Mouse (Mus musculus): ENCODE results near the gene Ptpn14.

Ptpn14 gene

DNA sequence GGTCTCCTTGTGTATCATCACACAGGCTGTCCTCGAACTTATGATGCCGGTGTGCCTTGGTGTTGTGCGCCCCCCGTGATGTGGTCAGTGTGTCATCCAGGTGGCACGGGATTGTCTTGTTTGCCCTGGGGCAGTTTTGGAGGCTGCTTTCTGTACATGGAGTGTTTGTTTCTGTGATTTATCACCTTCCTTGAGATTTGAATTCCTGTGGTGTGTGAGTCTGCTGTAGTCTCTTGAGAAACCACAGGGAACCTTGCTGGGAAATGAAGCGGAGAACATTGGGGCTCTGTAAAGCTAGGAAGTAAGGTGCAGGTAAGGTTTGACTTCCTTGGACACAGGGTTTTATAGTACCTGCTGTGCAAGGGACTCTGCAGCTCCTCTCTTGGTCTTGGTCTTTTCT lies 49.1 kb downstream of the Ptpn14 start:
- DNase-seq = no peak

DNA sequence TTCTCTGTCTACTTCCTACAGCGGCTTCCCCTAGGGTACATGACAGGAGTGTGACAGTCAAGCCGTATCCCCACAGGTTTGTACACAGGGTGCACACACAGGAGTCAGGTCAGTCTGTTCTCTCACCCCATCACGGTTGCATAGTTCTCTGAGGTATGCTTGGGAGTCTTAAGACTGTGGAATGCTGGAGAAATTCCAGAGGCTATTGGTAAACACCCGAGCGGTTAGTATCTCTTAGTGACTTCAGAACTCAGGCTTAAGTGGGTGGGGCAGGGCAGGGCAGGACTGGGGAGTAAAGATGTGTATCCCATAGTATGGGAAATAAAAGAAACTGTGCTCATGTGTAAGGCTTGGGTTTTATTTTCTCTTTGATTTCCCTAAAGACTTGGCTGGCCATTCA lies 50.3 kb downstream of the Ptpn14 start:
- DNase-seq = no peak

DNA sequence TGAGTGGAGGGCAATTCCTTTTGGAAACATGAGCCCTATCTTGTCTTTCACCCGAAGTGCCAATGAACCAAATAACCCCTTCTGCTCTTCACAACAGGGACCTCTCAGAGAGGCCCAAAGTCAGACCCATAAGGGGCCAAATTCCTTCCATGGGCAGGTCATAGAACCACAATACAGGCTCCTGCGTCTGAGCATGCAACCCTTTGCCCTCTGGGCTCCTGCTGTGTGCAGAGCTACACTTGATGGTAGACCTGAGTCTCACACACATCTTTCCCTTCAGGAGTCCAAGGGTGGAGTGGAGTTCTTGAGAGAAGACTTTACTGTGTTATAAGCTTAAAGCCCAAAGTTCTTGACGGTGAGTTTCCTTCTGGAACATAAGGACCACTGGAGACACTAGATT lies 51.2 kb downstream of the Ptpn14 start:
- no peak for DNase-seq

DNA sequence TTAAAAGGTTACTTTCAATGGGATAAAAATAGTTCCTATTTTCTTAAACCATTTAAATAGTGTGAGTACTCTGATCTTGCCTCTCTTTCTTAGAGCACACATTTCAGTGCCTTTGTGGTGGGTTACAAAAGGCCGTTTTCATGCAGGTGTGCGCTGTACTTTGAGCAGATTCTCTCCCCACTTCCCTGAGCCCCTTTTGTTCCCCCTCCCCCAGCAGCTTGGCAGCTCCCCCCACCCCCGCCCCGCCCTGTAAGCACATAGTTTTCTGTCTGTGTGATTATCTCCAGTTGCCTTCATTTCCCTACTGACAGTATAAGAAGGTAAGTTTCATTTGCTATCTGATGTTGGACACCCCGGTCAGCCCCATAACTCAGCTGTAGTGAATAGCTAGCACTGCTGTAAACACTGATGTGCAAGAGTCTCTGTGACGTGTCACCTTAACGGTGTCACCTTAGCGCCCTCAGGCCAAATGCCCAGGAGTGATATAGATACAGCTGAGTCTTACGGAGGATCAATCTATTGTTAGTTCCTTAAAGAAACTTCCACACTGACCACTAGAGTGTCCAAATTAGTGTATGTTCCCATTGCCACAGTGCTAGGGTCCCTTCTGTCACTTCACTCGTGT lies 53.8 kb downstream of the Ptpn14 start:
- DNase-seq = no peak

DNA sequence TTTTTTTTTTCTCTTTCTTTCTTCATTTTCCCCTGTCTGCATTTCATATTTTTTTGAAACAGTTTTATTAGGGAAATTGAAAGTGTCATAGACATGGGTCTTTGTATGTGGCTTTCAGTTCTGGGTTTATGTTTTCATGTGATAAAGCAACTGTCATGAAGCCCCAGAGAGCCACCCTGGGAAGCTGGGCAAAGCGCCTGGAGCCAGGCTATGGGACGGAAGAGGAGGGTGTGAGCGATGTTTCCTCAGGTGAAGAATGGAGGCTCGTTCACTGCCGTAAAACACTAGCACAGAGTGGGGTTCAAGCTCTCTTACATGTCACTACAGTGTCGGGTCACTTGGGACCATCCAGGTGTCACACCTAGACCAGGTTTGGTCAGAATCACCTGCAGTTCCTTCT lies 54.6 kb downstream of the Ptpn14 start:
- no peak for DNase-seq

DNA sequence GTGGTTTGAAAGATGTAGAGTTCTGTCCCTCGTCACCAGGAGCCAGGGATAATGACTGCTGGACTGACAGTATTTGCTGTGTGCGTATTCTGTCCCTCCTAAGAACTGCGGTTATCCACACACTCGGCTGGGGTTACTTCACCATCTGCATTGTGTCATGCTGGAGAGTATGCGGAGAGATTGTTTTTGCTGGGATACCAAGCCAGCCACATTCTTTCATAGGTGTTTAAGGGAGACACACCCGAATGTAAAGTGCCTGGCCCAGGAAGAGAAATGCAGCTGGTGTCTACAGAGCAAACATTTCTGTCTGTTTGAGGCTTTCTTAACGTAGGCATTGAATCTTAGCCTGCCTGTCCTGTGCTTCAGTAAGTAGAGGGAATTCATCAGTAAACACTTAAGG lies 56.4 kb downstream of the Ptpn14 start:
- DNase-seq = no peak

DNA sequence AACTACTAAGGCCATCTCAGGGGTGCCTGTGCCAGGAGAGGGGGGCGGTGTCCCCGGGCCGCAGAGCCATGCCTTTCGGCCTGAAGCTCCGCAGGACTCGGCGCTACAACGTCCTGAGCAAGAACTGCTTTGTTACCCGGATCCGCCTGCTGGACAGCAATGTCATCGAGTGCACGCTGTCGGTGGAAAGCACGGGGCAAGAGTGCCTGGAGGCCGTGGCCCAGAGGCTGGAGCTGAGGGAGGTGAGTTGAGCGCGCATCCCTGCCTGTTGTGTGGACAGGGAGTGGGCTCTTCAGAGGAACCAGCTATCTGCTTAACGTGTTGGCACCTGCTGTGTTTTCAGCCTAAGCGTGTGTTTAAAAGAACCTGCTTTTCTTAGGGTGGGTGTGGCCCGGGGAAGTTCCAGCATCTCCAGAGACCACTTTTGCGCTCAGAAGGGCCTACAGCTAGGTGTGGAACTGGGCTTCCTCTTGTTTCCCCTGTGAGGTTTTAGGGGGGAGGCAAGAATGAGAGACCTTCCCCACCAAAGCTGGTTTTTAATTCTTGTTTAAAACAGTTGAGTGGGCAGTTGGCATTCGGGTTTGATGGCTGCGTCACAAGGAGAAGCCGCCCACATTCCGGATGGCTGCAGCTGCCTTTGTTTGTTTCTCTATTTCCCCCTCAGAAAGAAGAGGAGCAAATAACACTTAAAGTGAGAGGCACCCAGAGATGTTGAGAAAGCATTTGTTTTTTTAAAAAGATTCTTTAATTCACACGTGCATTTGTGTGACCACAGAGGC lies 58.8 kb downstream of the Ptpn14 start:
- no peak for DNase-seq

DNA sequence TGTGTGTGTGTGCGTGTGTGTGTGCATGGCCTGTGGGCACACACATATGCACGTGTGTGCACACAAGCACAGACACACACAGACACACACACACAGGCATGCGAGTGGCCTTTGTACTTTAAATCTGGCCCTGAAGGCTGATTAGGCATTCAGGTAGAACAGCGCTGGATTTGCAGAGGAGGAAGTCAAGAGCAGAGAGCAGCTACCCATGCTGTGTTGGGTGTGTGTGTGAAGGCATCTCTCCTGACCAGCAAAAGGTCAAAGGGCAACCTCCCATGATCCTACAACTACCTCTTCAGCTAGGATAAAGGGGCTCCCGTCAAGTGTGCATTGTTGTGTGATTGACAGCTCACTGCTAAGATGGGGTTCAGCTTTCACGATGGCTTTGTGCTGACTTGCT lies 61.5 kb downstream of the Ptpn14 start:
- no peak for DNase-seq

DNA sequence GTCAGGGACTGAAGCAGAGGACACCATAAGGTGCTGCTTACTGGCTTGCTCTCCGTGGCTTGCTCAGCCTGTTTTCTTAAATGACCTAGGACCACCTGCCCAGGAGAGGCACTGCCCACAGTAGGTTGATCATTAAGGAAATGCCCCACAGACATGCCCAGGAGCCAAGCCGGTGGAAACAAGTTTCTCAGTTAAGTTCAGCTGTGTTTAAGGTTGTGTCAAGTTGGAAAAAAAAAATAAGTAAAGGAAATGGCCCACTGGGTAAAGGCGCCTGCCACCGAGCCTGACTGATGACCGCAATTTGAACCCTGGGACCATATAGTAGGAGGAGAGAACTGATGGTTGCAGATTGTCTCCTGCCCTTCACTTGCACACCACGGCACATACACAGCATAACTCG lies 62.6 kb downstream of the Ptpn14 start:
- no peak for DNase-seq

DNA sequence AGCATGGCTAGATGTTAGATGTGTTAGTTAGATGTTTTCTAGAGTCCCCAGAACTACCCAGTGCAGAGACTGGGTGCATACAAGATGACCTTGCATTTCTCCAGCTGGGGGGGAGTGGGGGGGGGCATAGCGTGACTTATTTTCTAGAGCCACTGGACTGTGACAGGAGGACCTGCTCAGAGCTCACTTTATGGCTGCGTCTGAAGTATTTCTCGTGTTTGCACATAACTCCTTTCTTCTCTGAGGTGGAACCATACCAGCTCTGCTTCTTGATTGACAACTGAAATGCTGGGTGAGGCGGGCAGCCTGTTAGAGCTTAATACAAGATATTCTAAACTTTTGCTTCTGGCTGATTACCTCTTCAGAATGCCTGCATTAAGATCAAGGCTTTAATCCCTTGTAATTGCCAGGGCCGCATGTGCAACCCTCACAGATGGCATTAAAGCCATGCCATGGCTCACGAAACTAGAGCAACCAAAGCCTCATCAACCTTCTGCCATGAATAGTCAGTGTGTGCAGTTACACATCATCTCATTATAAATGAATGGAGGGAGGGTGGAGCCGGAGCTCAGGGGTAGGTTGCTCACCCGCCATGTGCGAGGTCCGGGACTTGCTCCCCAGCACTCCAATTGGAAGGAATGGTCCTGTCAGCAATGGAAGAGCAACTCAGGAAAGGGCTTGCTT lies 63.6 kb downstream of the Ptpn14 start:
- no peak for DNase-seq

DNA sequence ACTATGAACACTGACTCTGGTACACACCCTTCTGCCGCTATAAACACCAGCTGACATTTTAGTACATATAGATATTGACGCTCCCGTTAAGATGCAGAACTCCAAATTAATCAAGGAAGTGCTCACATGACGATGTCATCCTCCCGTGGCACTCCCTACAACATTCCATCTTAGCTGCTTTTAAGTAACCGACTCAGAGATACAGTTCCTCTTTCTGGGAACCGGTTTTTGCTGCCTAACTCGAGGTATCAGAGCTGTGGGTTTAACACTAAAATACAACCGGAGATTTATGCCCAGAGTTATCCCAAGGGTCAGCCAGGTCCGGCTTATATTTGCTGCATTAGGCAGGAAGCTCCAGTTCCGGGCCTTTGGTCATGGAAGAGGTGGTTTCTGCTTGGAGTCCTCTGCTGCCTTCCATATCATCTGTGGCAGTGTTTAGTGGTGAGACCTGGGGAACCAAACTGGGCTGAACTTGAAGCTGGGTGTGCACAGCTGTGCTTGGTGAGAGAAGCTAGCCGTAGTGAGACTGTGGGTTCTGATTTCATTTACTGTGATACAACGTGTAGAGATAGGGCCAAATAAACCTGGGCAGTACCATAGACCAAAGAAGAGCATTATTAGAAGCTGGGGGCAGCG lies 64.6 kb downstream of the Ptpn14 start:
- DNase-seq = no peak

DNA sequence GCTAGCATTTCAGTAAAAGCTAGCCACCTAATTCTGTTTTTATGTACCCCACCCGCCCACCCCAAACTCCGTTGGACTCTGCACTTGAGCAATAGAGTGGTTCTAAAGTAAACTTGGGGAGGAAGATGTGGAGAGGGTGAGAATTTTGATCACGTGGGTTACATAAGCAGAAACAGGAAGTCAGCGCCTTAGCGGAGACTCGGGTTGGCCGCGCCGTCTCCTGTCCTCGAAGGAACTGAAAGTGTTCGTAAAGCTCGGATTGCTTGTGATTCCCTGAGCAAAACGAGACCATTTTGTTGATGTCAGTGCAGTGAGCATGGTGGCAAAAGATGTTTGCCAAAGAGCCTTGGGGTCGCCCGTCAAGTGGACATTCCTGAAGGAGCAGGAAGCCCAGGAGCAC lies 70.9 kb downstream of the Ptpn14 start:
- no peak for DNase-seq

DNA sequence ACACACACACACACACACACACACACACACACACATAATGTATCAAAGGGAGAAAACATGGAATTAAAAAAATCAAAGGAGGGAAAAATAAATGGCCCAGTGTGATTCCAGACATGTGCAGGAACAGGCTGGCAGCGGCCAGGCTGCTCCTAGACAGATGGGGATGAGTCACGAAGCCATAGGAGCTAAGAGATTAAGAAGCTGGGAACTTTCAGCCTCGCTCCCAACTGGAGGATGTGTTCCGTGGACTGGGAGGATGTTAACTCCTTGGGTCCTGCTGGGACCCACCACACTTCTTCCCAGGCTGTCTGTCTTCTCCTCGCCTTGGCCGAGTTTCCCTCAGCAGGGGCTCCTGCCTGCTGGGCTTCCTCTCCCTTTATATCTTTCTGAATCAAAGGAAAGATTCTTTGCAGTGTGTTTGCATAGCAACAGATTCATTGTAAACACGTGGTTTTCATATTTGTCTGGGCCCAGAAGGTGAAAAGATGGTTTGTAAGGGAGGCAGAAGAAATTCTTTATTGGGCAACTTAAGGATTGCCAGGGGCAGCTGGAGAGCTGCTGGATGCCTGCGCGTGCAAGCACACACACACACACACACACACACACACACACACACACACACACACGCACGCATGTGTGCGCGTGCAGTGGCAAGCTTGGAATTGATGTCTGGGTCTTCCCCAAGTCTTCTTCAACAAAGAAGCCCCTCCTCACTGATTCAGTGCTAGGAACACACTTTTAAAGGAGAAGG lies 72.3 kb downstream of the Ptpn14 start:
- DNase-seq = no peak

DNA sequence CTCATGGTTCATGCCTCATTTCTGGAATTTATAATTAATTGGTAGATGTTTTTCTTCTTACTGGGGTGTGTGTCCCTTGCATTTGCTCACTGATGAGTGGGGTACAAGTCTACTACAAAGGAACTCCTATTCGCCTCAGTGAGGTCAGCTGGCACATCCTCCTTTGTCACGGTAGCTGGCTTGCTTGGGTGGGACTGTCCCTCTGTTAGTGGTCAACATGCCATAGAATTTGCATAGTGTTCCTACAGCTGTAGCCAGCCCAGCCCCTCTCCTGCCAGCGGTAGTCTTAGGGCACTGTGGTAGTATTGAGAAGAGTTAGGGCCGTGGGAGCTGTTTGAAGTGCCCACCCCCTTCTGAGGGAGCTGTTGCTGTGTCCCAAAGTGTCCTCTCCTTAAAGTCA lies 73.2 kb downstream of the Ptpn14 start:
- no peak for DNase-seq

DNA sequence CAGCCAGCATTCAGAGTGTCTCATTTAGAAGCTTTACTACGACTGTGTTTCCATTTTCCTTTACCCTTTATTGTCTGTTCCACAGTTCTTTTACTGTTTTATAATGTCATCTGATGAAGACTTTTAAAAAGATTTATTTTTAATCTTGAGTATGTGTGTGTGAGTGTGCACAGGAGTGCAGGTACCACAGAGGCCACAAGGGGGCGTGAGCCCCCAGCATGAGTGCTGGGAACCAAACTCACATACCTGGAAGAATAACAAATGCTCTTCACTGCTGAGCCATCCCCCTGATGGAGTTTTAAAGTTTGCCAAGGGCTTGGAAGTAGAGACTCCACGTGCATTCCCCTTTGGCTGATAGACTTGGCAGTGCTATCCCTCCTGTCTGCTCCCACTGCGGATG lies 74.5 kb downstream of the Ptpn14 start:
- no peak for DNase-seq

DNA sequence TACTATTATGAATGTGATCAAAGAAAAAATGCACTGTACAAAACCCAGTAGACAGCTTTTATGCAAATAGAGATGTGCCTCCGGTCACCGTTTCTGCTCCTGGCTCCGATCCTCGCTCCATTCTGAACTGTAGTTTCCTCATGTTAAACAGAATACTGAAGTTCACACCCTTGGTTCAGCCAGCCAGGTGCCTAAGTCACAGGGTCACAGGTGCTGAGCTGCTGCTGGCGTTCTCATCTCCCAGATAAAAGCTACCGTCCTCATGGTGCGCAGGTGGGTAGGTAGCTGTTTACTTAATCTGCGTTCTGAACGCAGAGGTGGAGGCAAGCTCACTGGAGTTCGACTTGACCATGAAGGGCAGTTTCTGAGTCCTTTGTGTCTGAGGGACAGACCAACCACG lies 75.7 kb downstream of the Ptpn14 start:
- no peak for DNase-seq

DNA sequence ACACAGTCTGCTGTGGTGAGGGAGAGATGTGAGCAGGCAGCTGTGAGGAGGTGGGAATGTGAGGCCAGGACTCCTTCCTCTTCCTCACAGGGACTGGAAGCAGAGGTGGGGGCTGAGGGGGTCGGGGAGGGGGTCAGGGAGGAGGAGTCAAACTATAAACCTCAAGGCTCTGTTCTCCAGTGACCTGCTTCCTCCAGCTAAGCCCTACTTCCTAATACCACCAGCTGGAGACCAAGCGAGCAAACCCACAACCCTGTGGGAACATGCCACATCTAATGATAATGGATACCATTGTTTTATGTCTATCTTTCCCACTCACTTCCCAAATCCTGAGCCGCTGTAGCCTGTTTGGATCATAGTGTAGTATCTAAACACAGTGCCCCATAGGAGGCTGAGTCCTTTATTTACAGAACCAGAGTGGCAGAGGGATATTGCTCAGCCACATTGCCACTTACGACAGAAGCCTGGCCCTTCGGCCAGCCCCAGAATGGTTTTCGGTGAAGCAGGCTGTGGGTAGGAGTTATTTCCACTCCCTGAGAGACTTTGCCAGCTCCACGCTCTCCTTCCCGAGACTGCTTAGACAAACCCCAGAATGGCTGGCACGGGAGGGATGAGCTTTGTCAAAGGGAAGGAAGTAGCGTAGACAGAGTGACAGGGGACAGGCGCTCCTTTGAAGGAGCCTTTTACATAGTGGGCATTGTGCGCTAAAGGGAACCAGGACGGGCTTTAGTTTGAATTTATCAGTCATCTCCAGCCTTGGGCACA lies 78.6 kb downstream of the Ptpn14 start:
- no peak for DNase-seq

DNA sequence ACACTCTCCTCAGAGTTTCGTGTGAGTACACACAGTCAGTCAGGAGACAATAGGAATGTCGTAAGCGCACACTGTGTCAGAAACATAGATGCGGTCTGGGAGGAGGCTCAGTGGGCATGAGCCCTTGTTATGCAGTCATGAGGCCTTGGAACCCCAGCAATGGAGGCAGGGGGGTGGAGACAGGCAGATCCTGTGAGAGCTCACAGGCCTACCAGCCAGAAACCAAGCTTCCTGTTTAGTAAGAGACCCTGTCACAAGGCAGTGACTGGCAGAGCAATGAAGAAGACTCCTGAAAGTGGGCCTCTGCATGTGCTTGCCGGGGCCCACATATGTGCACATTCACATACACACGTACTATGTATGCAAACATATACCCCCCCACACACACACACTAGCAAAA lies 79.9 kb downstream of the Ptpn14 start:
- no peak for DNase-seq

DNA sequence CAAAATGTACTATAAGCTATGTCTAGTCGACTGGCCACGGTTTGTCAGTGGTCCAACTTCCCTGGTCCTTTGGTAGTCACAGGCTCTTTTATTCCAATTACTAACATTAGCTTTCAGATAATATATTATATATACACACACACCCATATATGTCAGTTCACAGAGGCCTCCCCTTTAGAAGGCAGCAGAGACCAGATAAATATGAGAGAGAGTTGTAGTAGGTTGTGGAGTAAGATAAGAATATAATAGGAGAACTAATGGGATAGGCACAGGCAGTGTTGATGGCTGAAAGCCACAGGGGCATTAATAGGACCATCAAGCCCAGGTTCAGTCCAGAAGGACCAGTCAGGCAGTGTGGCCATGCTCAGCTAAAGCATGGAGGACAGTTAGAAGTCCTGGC lies 80.4 kb downstream of the Ptpn14 start:
- DNase-seq = no peak

DNA sequence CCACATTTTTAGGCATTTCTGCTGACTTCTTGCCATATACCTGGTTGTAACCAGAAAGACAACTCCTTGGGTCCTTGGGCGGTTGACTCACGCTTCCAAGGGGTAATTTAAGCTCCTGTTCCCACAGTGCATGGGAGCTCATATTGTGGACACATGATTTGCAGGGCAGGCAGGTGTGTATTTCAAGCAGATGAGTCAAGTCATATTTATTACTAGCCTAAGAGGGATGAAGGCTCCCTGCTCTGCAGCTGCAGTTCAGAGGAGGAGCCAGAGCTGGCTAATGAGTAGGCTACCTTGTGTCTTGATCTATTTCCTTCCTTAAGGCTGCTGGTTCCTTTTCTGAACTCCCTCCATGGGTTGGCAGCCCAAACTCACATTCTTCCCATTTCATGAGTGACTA lies 83.7 kb downstream of the Ptpn14 start:
- no peak for DNase-seq

DNA sequence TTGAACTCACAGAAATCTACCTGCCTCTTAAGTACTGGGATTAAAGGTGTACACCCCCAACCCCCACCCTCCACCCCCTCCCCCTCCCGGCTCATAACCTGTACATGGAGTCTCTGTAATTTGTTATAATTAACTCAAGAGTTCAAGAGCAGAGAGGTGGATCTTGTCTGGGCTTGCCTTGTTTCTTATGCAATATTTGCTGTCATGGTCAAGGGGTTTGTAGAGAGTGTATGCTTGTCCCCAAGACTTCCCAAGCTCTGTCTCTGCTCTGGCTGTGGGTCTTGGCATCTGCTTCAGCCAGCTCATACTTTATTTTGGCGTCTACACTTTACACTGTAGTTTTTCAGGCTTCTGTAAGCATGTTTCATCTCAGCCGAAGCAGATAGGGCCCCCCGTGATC lies 86.3 kb downstream of the Ptpn14 start:
- DNase-seq = no peak

DNA sequence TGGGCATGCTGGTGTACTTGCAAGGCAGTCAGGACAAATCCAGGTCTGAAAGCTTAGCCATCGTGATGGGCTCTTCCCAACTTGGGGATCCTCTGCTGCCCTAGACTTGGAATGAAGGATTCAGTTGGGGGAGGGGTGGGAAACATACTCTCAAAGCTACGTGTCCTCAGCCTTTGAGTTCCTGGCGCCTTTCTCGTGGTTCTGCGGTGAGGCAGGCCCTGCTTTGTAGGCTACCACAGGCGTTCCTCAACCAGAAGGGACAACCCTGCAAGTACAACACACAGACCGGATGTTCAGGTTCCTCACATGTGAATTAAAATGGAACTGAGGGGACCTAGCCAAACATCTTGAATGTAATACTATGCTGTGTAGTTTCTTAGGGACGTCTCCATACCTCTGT lies 89.0 kb downstream of the Ptpn14 start:
- DNase-seq = no peak
